Mouse (Mus musculus): ENCODE measurements at regions not wholly inside any gene's neighbourhood (a gene's known extent, or its start where the extent isn't known, plus 50 kb on each side); places are given as distances from the start of the nearest gene placed in this dataset.
A peak's percentile ranks its signal among the peaks of the same experiment; 100 is the strongest.
"Not testable (repeated sequence)": the region's sequence is repeated elsewhere in the genome, so short reads cannot be mapped to it uniquely, and the experiment has no call there.

DNA sequence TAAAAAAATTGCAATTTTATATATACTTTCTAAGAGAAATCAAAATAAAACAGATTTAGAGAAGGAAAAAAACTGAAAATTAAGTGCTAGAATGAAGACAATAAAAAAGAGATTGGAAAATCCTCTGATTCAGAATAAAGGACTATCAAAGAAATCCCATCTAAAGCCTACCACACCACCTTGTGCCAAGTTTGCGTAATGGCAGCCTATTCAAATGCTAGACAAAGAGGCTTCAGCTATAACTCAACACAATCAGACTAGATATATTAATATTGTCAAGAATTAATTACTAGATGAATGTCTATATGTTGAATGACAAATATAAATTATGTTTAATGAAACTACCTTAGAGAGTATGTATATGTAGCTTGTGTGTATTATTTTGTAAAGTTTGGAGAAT lies 221.9 kb upstream of the Ascc3 start:
- peak; percentile 2 for DNase-seq (ENCODE audit: low read depth, low spot score)

DNA sequence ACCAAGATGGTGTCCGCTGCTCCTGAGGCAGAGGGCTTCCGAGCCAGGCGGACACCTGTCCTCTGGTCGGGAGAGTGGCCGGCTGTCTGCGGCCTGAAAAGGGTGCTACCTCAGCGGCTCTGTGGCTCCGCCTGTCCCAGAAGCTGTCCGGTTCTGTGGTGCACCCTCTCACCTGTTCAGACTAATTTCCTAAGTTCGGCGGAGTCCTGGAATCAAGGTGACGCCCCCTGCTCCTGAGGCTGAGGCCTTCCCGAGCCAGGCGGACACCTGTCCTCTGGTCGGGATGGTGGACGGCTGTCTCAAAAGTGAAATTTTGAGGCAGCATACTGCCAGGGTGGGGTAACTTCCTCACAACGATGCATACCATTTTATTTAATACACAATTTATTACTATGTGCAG lies 199.9 kb upstream of the Ascc3 start:
- not testable (repeated sequence) for DNase-seq (ENCODE audit: low read depth, low spot score)
